Mouse (Mus musculus): ENCODE data around the gene Gm13283.
"Not testable (repeated sequence)": the region's sequence is repeated elsewhere in the genome, so short reads cannot be mapped to it uniquely, and the experiment has no call there.

DNA sequence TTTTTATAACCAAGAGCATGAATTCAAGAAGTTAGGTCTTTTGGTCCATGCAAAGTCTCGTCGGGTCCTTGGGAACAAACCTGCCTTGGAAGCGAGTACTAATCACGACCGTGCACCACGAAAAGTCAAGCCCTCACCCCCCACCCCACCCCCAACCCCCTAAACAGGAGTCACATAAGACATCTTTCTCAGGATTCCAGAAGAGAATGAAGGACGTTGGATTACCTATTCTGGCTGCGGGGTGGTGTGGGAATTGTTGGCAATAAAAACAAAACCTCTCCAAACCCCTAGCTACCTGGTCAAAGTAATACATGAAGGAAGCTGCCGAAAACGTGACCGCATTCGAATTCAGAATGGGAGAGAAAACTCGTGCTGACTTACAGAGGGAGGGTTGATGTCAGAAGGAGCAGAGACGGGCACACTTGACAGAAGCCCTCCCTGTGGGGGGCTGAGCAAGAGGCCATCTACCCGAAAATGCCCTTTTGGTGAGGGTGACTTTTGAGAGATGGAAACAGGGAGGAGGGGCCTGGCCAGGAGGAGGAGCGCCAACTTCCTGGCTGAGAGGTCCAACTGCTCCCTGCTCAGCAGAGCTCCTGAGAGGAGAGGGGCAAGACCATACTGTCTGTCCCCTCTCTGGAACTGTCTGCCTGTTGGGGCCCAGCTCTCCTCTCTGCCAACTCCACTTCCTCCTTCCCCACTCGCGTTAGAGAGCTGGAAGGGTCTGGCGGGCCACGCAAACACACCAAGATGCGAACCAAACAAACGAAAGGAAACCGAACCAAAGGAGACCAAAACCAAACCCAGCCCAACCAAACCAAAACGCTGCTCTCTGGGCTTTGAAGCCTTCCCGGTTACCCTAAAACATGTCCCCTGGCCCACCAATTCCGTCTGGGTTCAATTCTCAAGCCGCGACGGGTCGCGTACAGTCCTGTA, 3.1 kb upstream of the Gm13283 start:
- TF ChIP-seq CTCF, EP300 (IDR thresholded peaks at IDR 0.05; ENCODE audit: low read depth): not testable (repeated sequence)
